Comparison of ENCODE assay signal across 8 mouse cellular contexts in genomic region chr3:41376848-41377582, GRCm38 (mm10).
DNase-seq lines count a peak whose midpoint lies in the region; ATAC-seq and TF ChIP-seq lines count a peak whose summit lies in the region.

No protein-coding gene starts in this region.

- H3K4me1 ChIP-seq in limb, embryonic 14.5 days (ENCODE audit: control insufficient read depth, insufficient read depth, low read length) = peaks cover 4% of the 10 kb centered on the region; the same call in 1 of the 2 replicates
- H3K4me1 ChIP-seq in limb, embryonic 10.5 days = no peaks in the 10 kb centered on the region
- H3K4me1 ChIP-seq in heart, embryonic 16.5 days (ENCODE audit: control insufficient read depth, insufficient read depth, low read length) = peaks cover 21% of the 10 kb centered on the region
- peaks cover 15% of the 10 kb centered on the region for H3K4me1 ChIP-seq in midbrain, embryonic 16.5 days (ENCODE audit: control insufficient read depth, insufficient read depth, low read length)

- no peaks in the 10 kb centered on the region for H3K27me3 ChIP-seq in limb, embryonic 14.5 days (ENCODE audit: control insufficient read depth, insufficient read depth, low read length)
- H3K27me3 ChIP-seq in limb, embryonic 10.5 days (ENCODE audit: low read depth, poor library complexity, severe bottlenecking) = no peaks in the 10 kb centered on the region
- no peaks in the 10 kb centered on the region for H3K27me3 ChIP-seq in heart, embryonic 16.5 days (ENCODE audit: control insufficient read depth, insufficient read depth, low read length)
- H3K27me3 ChIP-seq in midbrain, embryonic 16.5 days (ENCODE audit: control insufficient read depth, insufficient read depth, low read depth, low read length) = no peaks in the 10 kb centered on the region

- WGBS in limb, embryonic 14.5 days = 63% methylated on average over 6 of the region's 6 CpGs
- 73% methylated on average over 6 of the region's 6 CpGs for WGBS in limb, embryonic 10.5 days
- WGBS in heart, embryonic 16.5 days = 52% methylated on average over 6 of the region's 6 CpGs
- WGBS in midbrain, embryonic 16.5 days = 21% methylated on average over 6 of the region's 6 CpGs

- H3K27ac ChIP-seq in limb, embryonic 14.5 days (replicated peaks; ENCODE audit: low read depth, low read length) = no peak overlapping the region
- H3K27ac ChIP-seq in limb, embryonic 10.5 days = no peak overlapping the region
- H3K27ac ChIP-seq in heart, embryonic 16.5 days (ENCODE audit: low read length) = peak overlapping the region; percentile 50
- peak overlapping the region; percentile 69 for H3K27ac ChIP-seq in midbrain, embryonic 16.5 days (ENCODE audit: low read length)

- no peak for TF ChIP-seq POLR2A in limb, embryonic 14.5 days (IDR thresholded peaks at IDR 0.05; ENCODE audit: borderline replicate concordance, extremely low read depth, insufficient read depth, insufficient read length)

- no peak overlapping the region for H3K4me2 ChIP-seq in limb, embryonic 14.5 days (replicated peaks; ENCODE audit: low read depth, low read length, severe bottlenecking)
- H3K4me2 ChIP-seq in heart, embryonic 16.5 days (ENCODE audit: low read depth, low read length) = no peak overlapping the region
- no peak overlapping the region for H3K4me2 ChIP-seq in midbrain, embryonic 16.5 days (ENCODE audit: low read length)

- peak; percentile 7 for DNase-seq in limb, embryonic 14.5 days (ENCODE audit: low spot score)
- DNase-seq in limb, embryonic 10.5 days (ENCODE audit: low spot score) = no peak
- DNase-seq in adipocyte (ENCODE audit: low spot score) = peak; percentile 39
- DNase-seq in T-cell, adult 2 months (ENCODE audit: low spot score) = no peak
- no peak for DNase-seq in spleen, postnatal 14 days (ENCODE audit: low spot score in 2 of 2)
- DNase-seq in urinary bladder, postnatal 4 days (ENCODE audit: low spot score in 2 of 2) = no peak

- no peak overlapping the region for H3K9ac ChIP-seq in limb, embryonic 14.5 days (ENCODE audit: low read depth, low read length, severe bottlenecking)
- H3K9ac ChIP-seq in heart, embryonic 16.5 days (ENCODE audit: low read length) = no peak overlapping the region
- H3K9ac ChIP-seq in midbrain, embryonic 16.5 days (ENCODE audit: low read depth, low read length) = no peak overlapping the region

- no peak overlapping the region for H3K4me3 ChIP-seq in limb, embryonic 14.5 days (replicated peaks; ENCODE audit: low read length)
- H3K4me3 ChIP-seq in limb, embryonic 10.5 days = no peak overlapping the region
- H3K4me3 ChIP-seq in heart, embryonic 16.5 days (ENCODE audit: low read length) = no peak overlapping the region
- no peak overlapping the region for H3K4me3 ChIP-seq in midbrain, embryonic 16.5 days (ENCODE audit: low read depth, low read length)

- no peaks in the 10 kb centered on the region for H3K36me3 ChIP-seq in limb, embryonic 14.5 days (ENCODE audit: control insufficient read depth, insufficient read depth, low read length)
- H3K36me3 ChIP-seq in limb, embryonic 10.5 days = no peaks in the 10 kb centered on the region
- H3K36me3 ChIP-seq in heart, embryonic 16.5 days (ENCODE audit: control insufficient read depth, insufficient read depth) = no peaks in the 10 kb centered on the region
- no peaks in the 10 kb centered on the region for H3K36me3 ChIP-seq in midbrain, embryonic 16.5 days (ENCODE audit: control insufficient read depth, insufficient read depth, low read length)

- no peak for ATAC-seq in limb, embryonic 14.5 days (ENCODE audit: low FRiP score, low read depth)
- peak; percentile 82 for ATAC-seq in heart, embryonic 16.5 days (replicated peaks; ENCODE audit: extremely low read depth, insufficient read depth, low FRiP score)
- peak; percentile 88 for ATAC-seq in midbrain, embryonic 16.5 days

- no peaks in the 10 kb centered on the region for H3K9me3 ChIP-seq in limb, embryonic 14.5 days (ENCODE audit: control insufficient read depth, low read length)
- no peaks in the 10 kb centered on the region for H3K9me3 ChIP-seq in limb, embryonic 10.5 days (replicated peaks)
- H3K9me3 ChIP-seq in heart, embryonic 16.5 days (replicated peaks; ENCODE audit: control insufficient read depth, low read length) = no peaks in the 10 kb centered on the region
- no peaks in the 10 kb centered on the region for H3K9me3 ChIP-seq in midbrain, embryonic 16.5 days (replicated peaks; ENCODE audit: control insufficient read depth, low read length, poor library complexity, severe bottlenecking)

Comparison
In these comparisons a context has a peak if more than half of its experiments do, and no peak if none do; other contexts are left out.
1. DNase-seq: peak in limb, embryonic 14.5 days (single experiment) and adipocyte (single experiment); none in limb, embryonic 10.5 days (single experiment), T-cell, adult 2 months (single experiment), spleen, postnatal 14 days (0 of 2) and urinary bladder, postnatal 4 days (0 of 2).
2. H3K27ac ChIP-seq: peak in heart, embryonic 16.5 days (single experiment) and midbrain, embryonic 16.5 days (single experiment); none in limb, embryonic 14.5 days (single experiment) and limb, embryonic 10.5 days (single experiment).